Mouse (Mus musculus) intestine, postnatal 0 days (tissue): ENCODE results near the gene Tns1. TPM values are rescaled to one million over a fixed set of nuclear protein-coding genes. Genes with fewer than 3 reads are reported as not detected.

Source experiments
- ATAC-seq: fragments of 200-750 bp; cut with Nextera tagmentation; 2 replicates; pipeline ENCODE4 v1.8.0; 2017; ENCODE audit warnings: mild to moderate bottlenecking, moderate TSS enrichment, moderate library complexity
- H3K27ac ChIP-seq: fragments of 300-500 bp; sonication (generic); 2 replicates; pipeline ENCODE4 v1.5.1; 2014; ENCODE audit warnings: mild to moderate bottlenecking, low read depth, low read length, moderate library complexity
- H3K27me3 ChIP-seq: fragments of 300-500 bp; sonication (generic); replicated peaks from 2 replicates; pipeline ENCODE4 v1.6.1; 2014; ENCODE audit warnings: low read length, mixed read lengths; ENCODE audit not compliant: control insufficient read depth, insufficient read depth
- H3K36me3 ChIP-seq: fragments of 300-500 bp; sonication (generic); 2 replicates; pipeline ENCODE4 v1.6.1; 2014; ENCODE audit warnings: mild to moderate bottlenecking, moderate library complexity; ENCODE audit not compliant: control insufficient read depth, insufficient read depth
- H3K4me1 ChIP-seq: fragments of 300-500 bp; sonication (generic); replicated peaks from 2 replicates; pipeline ENCODE4 v1.6.1; 2014; ENCODE audit warnings: antibody characterized with exemption, low read length, mixed read lengths; ENCODE audit not compliant: control insufficient read depth, insufficient read depth
- H3K4me2 ChIP-seq: fragments of 300-500 bp; sonication (generic); replicated peaks from 2 replicates; pipeline ENCODE4 v1.6.1; 2014; ENCODE audit warnings: low read depth, mild to moderate bottlenecking, moderate library complexity
- H3K4me3 ChIP-seq: fragments of 300-500 bp; sonication (generic); 2 replicates; pipeline ENCODE4 v1.5.1; 2014; ENCODE audit warnings: low read depth, low read length
- H3K9ac ChIP-seq: fragments of 300-500 bp; sonication (generic); 2 replicates; pipeline ENCODE4 v1.6.1; 2014; ENCODE audit warnings: mild to moderate bottlenecking, low read depth, low read length
- H3K9me3 ChIP-seq: fragments of 300-500 bp; sonication (generic); 2 replicates; pipeline ENCODE4 v1.6.1; 2016; ENCODE audit warnings: mixed run types; ENCODE audit not compliant: control insufficient read depth
- CTCF ChIP-seq: sonication (generic); IDR thresholded peaks from 2 replicates; pipeline ENCODE4 v1.5.1; 2016; ENCODE audit warnings: low read depth, mild to moderate bottlenecking, control low read depth, antibody characterized with exemption, moderate library complexity
- WGBS: fragments of 180-500 bp; shearing (Covaris S2); extraction: QIAGEN DNeasy Blood & Tissue Kit; methylation state at CpG from one replicate; pipeline ENCODE4 v1.1.7; 2014; 5-methylcytosine and 5-hydroxymethylcytosine counted together
- polyA plus RNA-seq: library from polyadenylated mRNA; unstranded; fragments of >200 nt; fragmentation: Nextera tagmentation; extraction: Ambion mirVana; gene quantifications from 2 replicates; pipeline ENCODE4 v1.2.1, GENCODE M21; 2015

The Tns1 gene
- polyA plus RNA-seq, 1 experiment from 2014 or later: 21.5 TPM

GRCm38 (mm10) chr1:74069085-74069835 lies 55.0 kb downstream of the Tns1 start:
- no peak overlapping the region for H3K27ac ChIP-seq

GRCm38 (mm10) chr1:74068366-74069084 lies 55.7 kb downstream of the Tns1 start:
- no peak overlapping the region for H3K27ac ChIP-seq
- no peaks in the 10 kb centered on the region for H3K4me1 ChIP-seq
- peak overlapping the region; percentile 71 for H3K4me2 ChIP-seq
- H3K9ac ChIP-seq: peak overlapping the region; percentile 45
- no peaks in the 10 kb centered on the region for H3K36me3 ChIP-seq
- no peaks in the 10 kb centered on the region for H3K27me3 ChIP-seq
- WGBS: 9% methylated on average over 38 of the region's 41 CpGs
- TF ChIP-seq CTCF: no peak
- H3K9me3 ChIP-seq: no peaks in the 10 kb centered on the region
- H3K4me3 ChIP-seq: peak overlapping the region; percentile 39
- peak; percentile 33; the same call in 1 of the 2 replicates for ATAC-seq

More at GRCm38 (mm10) chr1:74069085-74069835, 55.0 kb downstream of the Tns1 start:
- no peak for TF ChIP-seq CTCF
- H3K4me1 ChIP-seq: no peaks in the 10 kb centered on the region
- WGBS: 49% methylated on average over 9 of the region's 9 CpGs
- H3K4me2 ChIP-seq: peak overlapping the region; percentile 71
- no peaks in the 10 kb centered on the region for H3K36me3 ChIP-seq
- H3K9ac ChIP-seq: no peak overlapping the region
- H3K9me3 ChIP-seq: no peaks in the 10 kb centered on the region
- H3K27me3 ChIP-seq: no peaks in the 10 kb centered on the region
- ATAC-seq: 0 out of 2 replicates have a peak, but pooled peaks have one; percentile 11
- no peak overlapping the region for H3K4me3 ChIP-seq

DNA sequence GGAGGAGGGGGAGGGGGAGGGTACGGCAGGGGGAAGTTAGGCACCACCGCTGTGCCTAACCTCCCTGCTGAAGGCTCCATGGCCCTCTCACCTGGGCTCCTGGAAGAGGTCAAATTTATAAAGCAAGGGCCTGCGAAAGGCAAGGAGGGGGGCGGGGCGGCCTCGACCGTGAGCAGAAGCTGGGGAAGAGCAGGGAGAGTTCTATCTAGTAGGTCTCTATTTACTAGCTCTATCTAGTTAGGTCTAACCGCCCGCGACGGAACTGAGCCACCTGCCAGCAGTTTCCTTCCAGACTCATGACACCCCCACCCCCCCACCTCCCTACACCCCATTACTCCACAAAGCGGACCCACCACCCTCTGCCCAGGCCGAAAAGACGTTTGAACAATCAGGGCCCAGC lies 56.4 kb downstream of the Tns1 start:
- no peak for TF ChIP-seq CTCF
- Histone ChIP-seq H3K27me3 (no peaks in the 10 kb centered on the region), H3K4me3 (peak overlapping the region; percentile 39), H3K4me1 (no peaks in the 10 kb centered on the region), H3K27ac (no peak overlapping the region), H3K36me3 (no peaks in the 10 kb centered on the region), H3K4me2 (peak overlapping the region; percentile 71), H3K9ac (peak overlapping the region; percentile 45; the same call in 1 of the 2 replicates), H3K9me3 (no peaks in the 10 kb centered on the region)
- 30% methylated on average over 14 of the region's 14 CpGs for WGBS
- no peak for ATAC-seq

DNA sequence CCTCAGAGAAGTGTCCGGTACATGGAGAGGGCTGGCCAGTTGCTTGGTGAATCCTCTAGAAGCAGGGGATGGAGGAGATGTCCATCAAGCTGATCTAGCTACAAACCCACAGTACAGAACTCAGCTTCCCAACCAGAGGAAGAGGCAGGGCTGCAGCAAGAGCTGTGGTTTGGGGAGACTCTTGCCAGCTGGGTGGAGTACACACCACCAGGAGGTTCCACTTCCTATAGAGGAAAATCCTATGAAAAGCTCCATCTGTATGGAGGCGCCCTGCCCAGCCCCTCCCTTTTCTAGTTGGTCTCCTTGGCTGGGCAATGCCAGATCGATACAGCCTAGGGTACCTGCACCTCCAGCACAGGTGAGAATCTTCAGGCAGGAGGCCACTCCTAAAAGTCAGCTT lies 57.7 kb downstream of the Tns1 start:
- Histone ChIP-seq H3K9me3 (no peaks in the 10 kb centered on the region), H3K4me3 (no peak overlapping the region)
- no peak for TF ChIP-seq CTCF

GRCm38 (mm10) chr1:74066061-74066460 lies 58.2 kb downstream of the Tns1 start:
- no peak overlapping the region for H3K27ac ChIP-seq
- no peak overlapping the region for H3K4me3 ChIP-seq
- H3K4me1 ChIP-seq: no peaks in the 10 kb centered on the region
- H3K9ac ChIP-seq: no peak overlapping the region
- no peaks in the 10 kb centered on the region for H3K36me3 ChIP-seq
- no peak overlapping the region for H3K4me2 ChIP-seq
- 65% methylated on average over 5 of the region's 5 CpGs for WGBS
- H3K9me3 ChIP-seq: no peaks in the 10 kb centered on the region
- H3K27me3 ChIP-seq: no peaks in the 10 kb centered on the region
- no peak for TF ChIP-seq CTCF
- no peak for ATAC-seq

More for the DNA sequence above, 57.7 kb downstream of the Tns1 start:
- Histone ChIP-seq H3K36me3 (no peaks in the 10 kb centered on the region), H3K4me1 (no peaks in the 10 kb centered on the region), H3K27me3 (no peaks in the 10 kb centered on the region), H3K9ac (no peak overlapping the region), H3K27ac (no peak overlapping the region), H3K4me2 (no peak overlapping the region)
- no peak for ATAC-seq
- 84% methylated on average over 3 of the region's 3 CpGs for WGBS

DNA sequence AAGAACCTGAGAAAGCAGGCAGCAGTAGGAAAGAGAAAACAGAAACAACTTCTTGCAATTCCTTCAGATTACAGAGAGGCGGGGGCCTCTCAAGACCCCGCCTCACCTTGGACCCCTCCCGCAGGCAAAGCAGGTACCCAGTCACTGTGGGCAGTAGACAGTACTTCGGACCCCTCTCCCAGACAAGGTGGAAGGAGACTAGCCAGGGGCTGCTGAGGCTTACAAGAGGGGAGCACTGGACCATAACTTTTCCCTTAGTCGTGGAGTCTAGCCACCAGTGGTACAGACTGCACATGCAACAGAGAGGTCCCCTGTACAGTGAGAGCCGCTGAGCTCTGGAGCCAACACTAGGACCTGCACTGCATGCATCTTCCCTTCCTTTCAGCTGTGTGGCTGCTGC lies 64.2 kb downstream of the Tns1 start:
- 67% methylated on average over 6 of the region's 6 CpGs for WGBS
- H3K36me3 ChIP-seq: no peaks in the 10 kb centered on the region
- H3K4me3 ChIP-seq: no peak overlapping the region
- no peak overlapping the region for H3K9ac ChIP-seq
- no peak overlapping the region for H3K27ac ChIP-seq
- H3K4me2 ChIP-seq: no peak overlapping the region
- no peaks in the 10 kb centered on the region for H3K9me3 ChIP-seq
- H3K4me1 ChIP-seq: no peaks in the 10 kb centered on the region
- no peaks in the 10 kb centered on the region for H3K27me3 ChIP-seq
- ATAC-seq: no peak
- TF ChIP-seq CTCF: no peak
